Mouse (Mus musculus) urinary bladder, adult 18-20 months (tissue): ENCODE data around the gene Snapin.

ENCODE experiments used
- DNase-seq, 2 experiments: peaks; one replicate each; pipeline ENCODE4 v3.0.0; 2022; ENCODE audit warnings: low spot score in 2 of 2, mixed read lengths in 2 of 2

The Snapin gene

DNA sequence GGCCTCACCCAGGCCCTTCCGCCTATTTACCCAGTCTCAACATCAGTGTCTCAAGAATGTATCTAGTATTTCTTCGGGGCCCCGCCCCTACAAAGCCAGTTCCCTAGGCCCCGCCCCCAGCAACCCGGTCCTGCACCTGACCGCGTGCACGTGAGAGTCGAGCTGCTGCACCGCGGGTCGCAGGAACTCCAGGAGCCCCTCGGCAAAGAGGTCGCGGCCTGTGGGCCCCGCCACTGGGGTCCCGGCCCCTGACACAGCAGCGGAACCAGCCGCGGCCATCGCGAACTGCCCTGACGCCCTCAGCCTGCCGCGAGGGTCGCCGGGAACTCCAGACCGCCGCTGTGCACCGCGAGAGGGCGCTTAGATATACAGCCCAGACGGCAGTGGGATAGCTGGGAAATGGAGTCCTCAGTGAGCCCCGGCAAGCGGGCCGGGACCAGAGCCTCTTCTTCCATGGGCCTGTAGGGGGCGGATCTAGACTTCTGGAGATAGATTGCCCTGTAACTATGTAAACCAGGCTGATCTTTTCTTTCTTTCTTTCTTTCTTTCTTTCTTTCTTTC is at the start of gene Snapin:
TSS of gene Snapin (minus strand) at position 338 of the 561 bp plus-strand sequence.
- DNase-seq, result peak; percentile 92 to 95

- DNase-seq, result peak in 1 of 2 experiments; percentile 63
Measured at GRCm38 (mm10) chr3:90537905-90538296, 47.1 kb upstream of the Snapin start.

DNA sequence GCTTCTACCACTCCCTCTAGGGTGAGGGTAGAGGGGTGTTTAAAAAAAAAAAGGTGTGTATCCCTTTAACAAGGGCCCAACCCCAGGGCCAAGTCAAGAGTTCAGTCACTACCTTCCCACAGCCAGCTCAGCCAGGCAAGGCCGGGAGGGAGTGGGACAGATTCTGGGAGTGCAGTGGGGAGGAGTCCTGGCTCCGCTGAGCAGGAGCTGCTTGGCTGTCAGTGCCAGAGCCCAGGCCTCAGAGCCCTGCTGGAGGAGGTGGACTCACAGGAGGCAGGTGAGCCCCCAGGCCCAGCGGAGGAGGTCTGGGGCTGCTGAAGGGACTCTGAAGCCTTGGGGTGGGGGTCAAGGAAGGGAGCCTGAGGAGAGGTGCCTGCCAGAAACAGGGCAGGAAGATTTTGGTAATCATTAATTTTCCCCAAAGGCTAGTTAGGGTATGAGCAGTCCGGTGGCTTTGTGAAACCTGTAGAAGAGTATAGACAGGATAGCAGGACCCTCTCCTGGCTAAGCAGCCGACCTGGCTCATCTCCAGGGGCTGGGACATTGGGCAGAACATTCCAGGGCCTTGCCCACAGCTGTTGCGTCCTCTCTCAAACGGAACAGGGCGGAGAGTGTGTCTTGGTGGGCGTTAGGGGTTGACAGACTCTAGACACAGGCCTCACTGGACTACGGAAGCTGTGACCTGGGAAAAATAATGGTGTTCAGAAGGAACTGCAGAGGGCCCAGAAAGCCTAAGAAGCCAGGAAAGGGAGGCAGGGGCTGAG is 46.5 kb upstream of the Snapin start, which contains the start of gene S100a16:
TSS of gene S100a16 (plus strand) at position 114 of the 764 bp plus-strand sequence.
- peak; percentile 65 to 85 for DNase-seq

DNA sequence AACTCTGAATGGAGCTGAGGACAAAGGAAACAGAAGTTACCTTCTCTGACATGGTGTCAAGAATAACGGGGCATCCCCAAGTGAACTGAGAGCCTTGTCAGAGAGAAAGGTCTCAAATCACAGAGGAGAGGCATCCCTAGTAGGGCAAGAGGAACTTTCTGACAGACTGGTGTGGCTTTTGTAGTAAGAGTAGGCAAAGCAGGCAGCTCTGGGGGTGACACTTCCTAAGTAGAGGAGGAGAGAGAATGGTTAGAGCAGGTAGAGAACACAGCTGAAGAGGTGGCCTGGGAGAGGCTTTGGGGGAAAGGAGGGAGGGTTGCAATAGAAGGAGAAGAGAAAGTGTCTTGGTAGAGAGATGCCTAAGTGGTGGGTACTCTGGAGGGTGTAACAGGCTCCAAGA is 44.6 kb upstream of the Snapin start:
- DNase-seq, result no peak

- DNase-seq, result no peak
Measured at GRCm38 (mm10) chr3:90531713-90532112, 40.9 kb upstream of the Snapin start.

DNA sequence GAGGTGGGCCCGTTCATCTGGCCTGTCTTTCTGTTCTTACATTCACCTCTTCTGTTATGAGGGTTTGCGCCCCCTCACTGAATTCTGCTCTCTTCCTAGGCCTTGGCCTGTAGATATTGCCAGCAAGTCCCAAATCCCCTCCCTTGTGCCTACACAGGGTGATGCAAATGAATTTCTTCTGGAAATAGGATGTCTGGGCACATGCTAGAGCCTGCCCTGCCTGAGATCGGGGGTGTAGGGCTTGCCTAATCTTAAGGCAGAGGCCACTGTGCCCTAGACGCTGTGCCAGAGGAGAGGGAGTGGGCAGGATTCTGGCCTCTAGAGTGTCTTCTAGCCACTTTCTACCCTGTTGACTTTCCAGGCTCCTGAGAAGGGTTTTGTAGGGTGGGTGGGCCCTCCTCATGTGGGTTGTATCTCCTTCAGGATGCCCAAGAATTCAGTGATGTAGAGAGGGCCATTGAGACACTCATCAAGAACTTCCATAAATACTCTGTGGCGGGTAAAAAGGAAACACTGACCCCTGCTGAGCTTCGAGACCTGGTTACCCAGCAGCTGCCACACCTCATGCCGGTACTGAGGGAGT is 36.5 kb upstream of the Snapin start:
- no peak for DNase-seq

- peak; percentile 63 to 76 for DNase-seq
Measured at GRCm38 (mm10) chr3:90526580-90526979, 35.7 kb upstream of the Snapin start, which contains the start of gene S100a14. Gene S100a14, plus strand, starts transcription at chr3:90526856.

GRCm38 (mm10) chr3:90526076-90526475 is 35.2 kb upstream of the Snapin start:
- DNase-seq, result no peak

DNA sequence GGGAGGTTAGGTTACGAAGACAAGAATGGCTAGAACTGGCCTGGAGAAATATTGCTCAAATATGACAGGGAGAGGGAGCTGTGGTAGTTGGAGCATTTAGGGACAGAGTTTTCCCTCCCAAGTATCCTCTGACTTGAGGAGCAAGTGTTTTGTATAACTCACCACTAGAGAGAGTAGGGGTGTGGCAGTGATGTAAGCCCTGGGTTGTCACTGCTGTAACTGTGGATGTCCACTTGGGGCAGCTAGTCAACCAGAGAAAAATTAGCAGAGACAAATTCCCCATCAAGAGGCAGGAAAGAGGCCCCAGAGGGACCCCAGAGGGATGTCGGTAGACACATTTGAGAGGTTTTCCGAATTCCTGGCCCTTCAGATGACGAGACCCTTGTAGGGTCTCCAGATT is 34.6 kb upstream of the Snapin start:
- DNase-seq, result no peak

GRCm38 (mm10) chr3:90517711-90518110 is 26.9 kb upstream of the Snapin start:
- no peak for DNase-seq

GRCm38 (mm10) chr3:90515789-90516188 is 25.0 kb upstream of the Snapin start:
- DNase-seq, result no peak

GRCm38 (mm10) chr3:90515242-90515641 is 24.4 kb upstream of the Snapin start:
- DNase-seq, result no peak

- DNase-seq, result peak; percentile 45 to 62
Measured at GRCm38 (mm10) chr3:90514691-90515090, 23.9 kb upstream of the Snapin start.

DNA sequence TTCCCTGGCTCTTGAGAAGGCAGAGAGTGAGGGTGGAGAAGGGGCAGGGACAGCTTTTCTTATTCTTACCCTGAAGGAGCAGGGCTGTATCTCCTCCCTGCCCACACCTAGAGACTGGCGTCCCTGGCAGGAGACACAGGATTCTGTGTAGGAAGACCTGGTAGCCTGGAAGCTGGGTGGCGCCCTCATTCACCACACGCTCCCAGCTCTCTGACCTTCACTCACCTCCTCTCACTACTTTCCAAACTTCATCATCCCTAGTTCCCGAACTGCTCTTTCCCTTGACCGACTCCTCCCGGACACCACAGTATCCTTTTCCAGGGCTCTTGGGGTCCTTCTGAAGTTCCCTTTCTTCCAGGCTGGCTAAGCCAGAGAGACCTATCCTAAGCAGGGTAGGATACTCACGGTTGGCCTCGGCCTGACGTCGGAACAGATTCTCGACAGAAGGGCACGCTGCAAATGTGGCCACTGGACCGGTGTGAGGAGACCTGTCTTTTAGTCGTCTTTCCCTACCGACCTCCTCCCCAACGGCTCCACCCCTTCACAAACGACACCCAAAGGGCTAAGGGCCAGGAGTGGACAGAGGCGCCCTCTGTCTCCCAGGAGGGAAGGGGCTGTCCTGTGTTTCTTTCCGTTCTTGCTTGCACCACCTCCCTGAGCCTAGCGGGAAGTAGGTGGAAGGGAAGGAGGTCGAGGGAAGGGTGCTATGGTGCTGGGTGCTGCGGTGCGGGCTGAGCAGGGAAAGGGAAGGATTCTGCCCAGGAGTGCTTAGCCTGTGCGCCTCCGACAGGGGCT is 23.2 kb upstream of the Snapin start, which contains the start of the genes S100a1 and S100a13:
TSS of gene S100a1 (minus strand) at position 597 of the 795 bp plus-strand sequence.
TSS of gene S100a13 (plus strand) at position 640 of the 795 bp plus-strand sequence.
- DNase-seq, result peak; percentile 59 to 85

GRCm38 (mm10) chr3:90512948-90513642 is 22.3 kb upstream of the Snapin start:
- no peak for DNase-seq

DNA sequence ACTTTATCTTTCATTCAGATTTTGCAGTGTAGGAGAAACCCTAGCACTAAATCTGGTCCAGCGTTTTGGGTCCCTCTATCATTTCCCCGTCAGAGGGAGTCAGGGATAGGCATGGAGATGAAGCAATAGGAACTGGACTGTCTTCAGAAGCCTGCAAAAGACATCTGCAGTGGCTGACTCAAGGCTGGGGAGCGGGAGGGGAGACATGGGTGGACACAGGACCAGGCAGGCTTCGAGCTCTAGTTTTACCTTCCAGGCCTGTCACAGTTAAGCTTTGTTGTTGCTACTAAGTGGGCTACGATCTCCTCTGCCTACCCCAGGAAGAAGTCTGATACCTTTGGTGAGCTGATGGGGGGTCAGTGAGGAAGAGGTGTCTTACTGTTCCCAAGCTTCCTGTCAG is 21.4 kb upstream of the Snapin start:
- DNase-seq, result no peak

DNA sequence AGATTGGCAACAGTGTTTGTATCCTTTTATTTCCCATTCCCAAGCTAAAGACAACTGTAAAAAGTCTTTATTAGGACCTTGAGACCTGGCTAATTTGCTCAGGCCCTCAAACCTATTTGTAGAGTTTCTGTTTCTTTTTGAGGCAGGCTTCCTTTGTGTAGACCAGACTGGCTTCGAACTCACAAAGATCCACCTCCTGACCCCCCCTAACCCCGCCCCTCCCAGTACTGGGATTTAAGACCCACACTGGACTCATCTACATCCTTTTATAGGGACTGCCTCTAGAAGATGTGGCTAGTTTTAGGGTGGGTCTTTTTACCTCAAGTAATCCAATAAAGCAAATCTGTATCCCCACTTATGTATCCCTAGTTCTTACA is 18.9 kb upstream of the Snapin start:
- DNase-seq, result no peak

DNA sequence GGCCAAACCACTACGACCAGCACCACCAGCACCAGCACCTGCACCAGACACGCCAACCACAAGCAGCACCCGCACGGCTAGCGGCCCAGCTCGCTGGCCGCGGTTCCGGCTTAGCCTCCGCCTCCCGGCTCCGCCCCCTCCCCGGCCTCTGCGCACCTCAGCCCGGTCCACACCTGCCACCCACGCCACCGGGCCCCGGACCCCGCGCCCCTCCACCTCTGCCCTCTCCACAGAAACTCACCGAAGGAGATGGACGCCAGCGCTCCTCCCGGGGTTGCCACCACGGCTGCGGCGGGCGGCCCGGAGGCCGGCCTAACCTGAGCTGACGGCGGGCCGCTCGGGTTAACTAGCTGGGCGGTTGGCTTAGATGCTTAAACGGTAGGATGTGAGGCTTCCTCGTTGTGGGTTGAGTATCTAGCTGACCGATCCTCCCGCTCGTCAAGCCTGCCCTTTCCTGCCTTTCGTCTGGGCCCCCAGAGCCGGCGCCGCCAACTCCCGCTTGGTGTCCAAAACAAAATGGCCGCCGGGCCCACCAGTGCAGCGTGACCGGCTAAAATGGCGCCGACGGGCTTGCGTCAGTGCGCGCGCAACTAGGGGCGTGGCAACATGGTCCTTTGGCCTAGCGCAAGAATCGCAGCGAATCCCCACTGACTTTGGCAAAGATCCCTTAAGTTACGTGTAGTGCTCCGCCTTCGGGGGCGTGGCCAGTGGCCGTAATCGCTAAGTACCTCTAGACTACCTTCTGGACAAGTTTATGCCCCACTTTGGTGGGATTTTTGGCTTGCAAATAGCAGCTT is 18.3 kb upstream of the Snapin start, which contains the start of gene Chtop:
TSS of gene Chtop (minus strand) at position 549 of the 797 bp plus-strand sequence.
- DNase-seq, result peak; percentile 99

DNA sequence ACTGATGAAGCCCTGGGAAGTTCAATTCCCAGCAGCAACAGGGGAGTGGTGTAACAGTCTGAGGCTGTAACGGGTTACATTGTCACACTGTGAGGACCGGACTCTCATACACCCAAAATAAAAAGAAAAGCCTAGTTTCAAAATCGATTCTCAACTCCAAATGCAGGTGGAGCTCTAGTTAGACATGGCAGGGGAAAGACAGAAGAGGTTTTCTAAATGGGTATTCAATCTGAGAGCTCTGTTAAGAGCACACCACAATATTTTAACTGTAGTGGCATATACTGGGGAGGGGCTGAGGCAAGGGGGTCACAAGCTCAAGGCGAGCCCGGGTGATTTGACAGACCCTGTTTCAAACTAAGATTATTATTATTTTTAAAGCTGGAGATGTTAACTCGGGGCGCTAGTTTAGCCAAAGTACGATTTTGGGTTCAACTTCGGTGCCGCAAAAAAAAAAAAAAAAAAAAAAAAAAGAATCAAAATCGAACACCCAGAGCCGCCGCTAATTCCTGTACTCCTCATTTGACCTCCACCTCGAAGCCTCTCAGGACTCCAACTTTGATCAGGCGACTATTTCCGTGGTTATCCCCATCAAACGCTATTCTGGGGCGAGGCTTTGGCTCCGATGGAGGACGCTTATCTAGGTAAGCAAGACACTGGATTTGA is 17.6 kb upstream of the Snapin start:
- no peak for DNase-seq

DNA sequence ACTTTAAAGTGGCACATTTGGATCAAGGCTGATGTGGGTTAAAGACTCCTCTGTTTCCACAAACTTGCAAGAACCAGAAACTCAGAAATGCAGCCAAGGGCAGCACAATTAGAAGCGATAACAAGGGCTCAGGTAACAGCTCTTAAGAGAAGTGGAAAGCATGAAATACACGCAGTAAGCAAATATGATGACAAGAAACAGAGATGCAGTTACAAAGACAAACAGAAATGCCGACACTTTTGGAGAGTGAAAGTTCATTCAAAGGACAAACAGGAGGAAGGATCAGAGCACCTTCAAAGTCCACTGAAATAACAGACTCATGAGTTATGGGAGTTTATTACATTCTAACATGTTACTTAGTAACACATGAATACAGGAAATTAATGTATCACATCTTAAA is 15.5 kb upstream of the Snapin start:
- DNase-seq, result no peak
